Mouse (Mus musculus) erythroblast, embryonic 14.5 days (primary cell): ENCODE measurements around the gene Galnt12.

Source experiments
- GATA1 ChIP-seq: IDR thresholded peaks from 2 replicates; pipeline ENCODE4 v1.6.1; 2012; ENCODE audit warnings: low read length, inconsistent platforms, mixed read lengths
- TAL1 ChIP-seq: IDR thresholded peaks from 3 replicates; pipeline ENCODE4 v1.6.1; 2012; ENCODE audit warnings: low read length, inconsistent platforms, mixed read lengths

DNA sequence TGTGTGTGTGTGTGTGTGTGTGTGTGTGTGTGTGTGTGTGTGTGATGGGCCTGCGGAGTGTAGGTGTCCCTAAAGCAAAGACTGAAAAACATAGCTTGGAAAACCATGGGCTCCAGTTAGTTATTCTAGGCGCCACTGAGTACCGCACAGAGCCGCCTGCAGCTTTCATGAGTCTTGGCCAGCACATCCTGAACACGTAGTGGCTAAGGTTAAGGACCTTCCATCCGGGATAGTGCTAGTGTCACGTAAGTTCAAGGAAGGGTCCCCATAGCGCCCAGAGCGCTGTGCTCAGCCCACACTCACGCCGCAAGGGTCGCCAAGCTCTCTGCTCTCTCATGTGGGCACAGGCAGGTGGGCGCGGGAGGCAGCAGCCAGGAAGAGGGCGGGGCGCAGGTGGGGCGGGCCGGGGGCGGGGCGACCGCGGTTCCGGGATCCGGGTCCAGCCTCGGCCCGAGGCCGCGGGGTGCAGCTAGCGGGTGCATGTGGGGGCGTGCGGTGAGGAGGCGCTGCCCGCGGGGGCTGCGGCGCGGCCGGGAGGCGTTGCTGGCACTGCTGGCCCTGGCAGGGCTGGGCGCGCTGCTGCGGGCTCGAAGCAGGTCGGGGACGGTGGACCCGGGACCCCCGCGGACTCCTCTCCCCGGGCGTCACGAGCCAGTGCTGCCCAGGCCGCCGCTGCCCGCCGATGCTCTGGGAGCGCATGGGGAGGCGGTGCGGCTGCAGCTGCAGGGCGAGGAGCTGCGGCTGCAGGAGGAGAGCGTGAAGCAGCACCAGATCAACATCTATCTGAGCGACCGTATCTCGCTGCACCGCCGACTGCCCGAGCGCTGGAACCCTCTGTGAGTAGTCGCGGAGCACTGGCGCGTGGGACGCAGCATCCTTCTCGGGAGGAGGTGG, at the start of gene Galnt12:
- no peak for TF ChIP-seq GATA1
- TF ChIP-seq TAL1 = no peak
